Mouse (Mus musculus): ENCODE results near the gene Hnmt. TPM values are rescaled to one million over a fixed set of nuclear protein-coding genes. Genes with fewer than 3 reads are reported as not detected.

The Hnmt gene
- total and polyA plus RNA-seq, 3 experiments = 0.13 to 0.64 TPM; not detected in 1

Other genes with a start within 250 kb of the Hnmt start
- gene Tbpl2, start 47.2 kb upstream of the Hnmt start, total RNA-seq (2012; rRNA removed) = not detected in 2 replicates
- gene Tbpl2, start 47.2 kb upstream of the Hnmt start, total RNA-seq (2014; rRNA removed) = not detected in 2 replicates
- not detected in 2 replicates for gene Tbpl2, start 47.2 kb upstream of the Hnmt start, polyA plus RNA-seq (2012; ENCODE audit: insufficient read length, low read depth)
- gene Il1f8, start 103.8 kb upstream of the Hnmt start, total RNA-seq (2012; rRNA removed) = not detected in 2 replicates
- gene Il1f8, start 103.8 kb upstream of the Hnmt start, total RNA-seq (2014; rRNA removed) = 0.26 TPM in 1 of 2 replicates, not detected in the other
- gene Il1f8, start 103.8 kb upstream of the Hnmt start, polyA plus RNA-seq (2012; ENCODE audit: insufficient read length, low read depth) = not detected in 2 replicates
- not detected in 2 replicates for gene Il1f9, start 137.1 kb upstream of the Hnmt start, total RNA-seq (2012; rRNA removed)
- gene Il1f9, start 137.1 kb upstream of the Hnmt start, total RNA-seq (2014; rRNA removed) = not detected in 2 replicates
- not detected in 2 replicates for gene Il1f9, start 137.1 kb upstream of the Hnmt start, polyA plus RNA-seq (2012; ENCODE audit: insufficient read length, low read depth)
- gene Il1f6, start 166.0 kb upstream of the Hnmt start, total RNA-seq (2012; rRNA removed) = 0.17 and 0.25 TPM in 2 replicates
- gene Il1f6, start 166.0 kb upstream of the Hnmt start, total RNA-seq (2014; rRNA removed) = 0.52 TPM in 1 of 2 replicates, not detected in the other
- gene Il1f6, start 166.0 kb upstream of the Hnmt start, polyA plus RNA-seq (2012; ENCODE audit: insufficient read length, low read depth) = not detected in 2 replicates
- gene Il1f5, start 227.6 kb upstream of the Hnmt start, total RNA-seq (2012; rRNA removed) = not detected in 2 replicates
- not detected in 2 replicates for gene Il1f5, start 227.6 kb upstream of the Hnmt start, total RNA-seq (2014; rRNA removed)
- not detected in 2 replicates for gene Il1f5, start 227.6 kb upstream of the Hnmt start, polyA plus RNA-seq (2012; ENCODE audit: insufficient read length, low read depth)
- not detected in 2 replicates for gene Il1f10, start 241.8 kb upstream of the Hnmt start, total RNA-seq (2012; rRNA removed)
- not detected in 2 replicates for gene Il1f10, start 241.8 kb upstream of the Hnmt start, total RNA-seq (2014; rRNA removed)
- not detected in 2 replicates for gene Il1f10, start 241.8 kb upstream of the Hnmt start, polyA plus RNA-seq (2012; ENCODE audit: insufficient read length, low read depth)

All from CH12.LX (cell line).